Mouse (Mus musculus) cortical plate, adult 2 months (tissue): ENCODE data around the gene Cx3cr1.

ENCODE experiments used
- CTCF ChIP-seq: fragments of 200-500 bp; IDR thresholded peaks from 2 replicates; pipeline ENCODE4 v1.5.1; 2011; ENCODE audit warnings: mild to moderate bottlenecking, control low read depth, low read length; ENCODE audit not compliant: insufficient read depth; ENCODE audit errors: extremely low read depth
- POLR2A ChIP-seq: fragments of 200-500 bp; IDR thresholded peaks from 2 replicates; pipeline ENCODE4 v1.6.1; 2011; ENCODE audit warnings: mild to moderate bottlenecking, low read length, control low read depth; ENCODE audit not compliant: insufficient read depth; ENCODE audit errors: extremely low read depth

DNA sequence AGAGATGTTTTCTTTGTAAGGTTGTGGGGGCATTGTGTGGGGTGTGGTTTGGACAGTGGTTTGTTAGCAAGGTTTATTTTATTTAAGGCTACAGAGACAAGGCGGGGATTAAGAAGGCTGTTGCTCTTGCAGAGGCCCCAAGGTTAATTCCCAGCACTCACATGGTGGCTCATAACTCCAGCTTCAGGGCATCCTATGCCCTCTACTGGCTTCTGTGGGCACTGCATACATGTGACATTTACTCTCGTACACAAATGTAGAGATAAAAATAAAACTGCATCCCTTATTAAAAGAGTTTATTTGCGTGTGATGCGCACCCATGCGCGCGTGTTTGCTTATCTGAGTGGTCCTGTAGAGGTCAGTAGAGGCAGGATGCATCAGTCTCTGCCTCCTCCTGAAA is 19.4 kb upstream of the Cx3cr1 start:
- TF ChIP-seq CTCF: no peak
- TF ChIP-seq POLR2A: no peak
